Mouse (Mus musculus): ENCODE measurements around the gene Angptl7. TPM values are rescaled to one million over a fixed set of nuclear protein-coding genes. Genes with fewer than 3 reads are reported as not detected.

Gene Angptl7
- polyA plus RNA-seq, 1 experiment from 2014 or later = 0.41 TPM

DNA sequence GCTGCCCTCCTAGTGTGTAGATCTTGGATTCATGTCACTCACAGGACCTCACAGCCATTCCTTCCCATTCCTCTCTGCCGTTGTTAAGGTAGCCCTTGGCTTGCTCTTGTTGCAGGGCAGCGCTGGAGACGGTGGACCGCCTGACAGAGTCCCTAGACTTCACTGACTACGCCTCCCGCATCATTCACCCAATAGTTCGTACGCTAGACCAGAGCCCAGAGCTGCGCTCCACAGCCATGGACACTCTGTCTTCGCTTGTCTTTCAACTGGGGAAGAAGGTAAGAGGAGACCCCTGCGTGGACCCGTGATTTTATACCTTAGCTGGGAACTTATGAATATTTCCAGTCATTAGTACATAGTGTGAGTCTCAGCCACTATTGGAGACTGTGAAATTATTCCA lies 15.7 kb downstream of the Angptl7 start:
- Histone ChIP-seq H3K4me1 (ENCODE audit: control insufficient read depth, insufficient read depth, low read length) (no peaks in the 10 kb centered on the region), H3K9ac (replicated peaks; ENCODE audit: low read length) (no peak overlapping the region), H3K9me3 (ENCODE audit: control insufficient read depth, low read length) (no peaks in the 10 kb centered on the region), H3K4me3 (replicated peaks; ENCODE audit: low read depth, low read length) (no peak overlapping the region), H3K27ac (replicated peaks; ENCODE audit: low read depth, low read length) (no peak overlapping the region), H3K27me3 (ENCODE audit: control insufficient read depth, insufficient read depth, low read length) (no peaks in the 10 kb centered on the region), H3K4me2 (ENCODE audit: low read length) (no peak overlapping the region), H3K36me3 (ENCODE audit: control insufficient read depth, insufficient read depth, low read length) (peaks cover 97% of the 10 kb centered on the region)
- no peak for ATAC-seq (ENCODE audit: low FRiP score, low TSS enrichment)
- no peak for DNase-seq
- 94% methylated on average over 12 of the region's 12 CpGs for WGBS

DNA sequence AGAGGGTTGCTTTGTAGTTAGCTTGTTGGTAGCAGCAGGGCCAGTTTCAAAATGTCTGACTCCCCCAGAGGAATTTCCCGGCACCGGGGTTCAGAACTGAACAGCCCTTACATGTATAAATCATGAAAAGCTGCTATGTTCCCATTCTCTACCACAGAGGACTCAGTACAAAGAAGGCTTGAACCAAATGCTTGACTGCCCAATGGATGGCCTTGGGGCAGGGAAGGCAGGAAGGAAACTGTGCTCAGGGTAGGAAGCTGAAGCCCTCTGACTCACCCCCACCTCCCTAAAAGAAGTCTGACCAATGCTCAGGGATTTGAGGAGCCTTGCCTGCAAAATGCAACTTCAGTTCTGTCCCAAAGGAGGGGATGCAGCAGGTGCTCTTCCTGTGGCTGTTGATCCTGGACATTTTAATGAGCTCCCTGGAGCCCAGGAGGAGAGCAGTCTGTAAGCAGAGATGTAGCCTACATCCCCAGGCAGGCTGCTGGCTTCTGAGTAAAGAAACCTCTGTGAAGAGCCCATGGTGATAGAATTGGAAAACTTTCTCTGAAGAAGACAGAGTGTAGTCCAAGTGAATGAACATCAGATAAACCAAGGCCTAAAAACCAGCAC lies 18.6 kb downstream of the Angptl7 start:
- H3K27me3 ChIP-seq (ENCODE audit: control insufficient read depth, insufficient read depth, low read length) = no peaks in the 10 kb centered on the region
- ATAC-seq (ENCODE audit: low FRiP score, low TSS enrichment) (no peak), DNase-seq (peak; percentile 63)
- no peak overlapping the region for H3K27ac ChIP-seq (replicated peaks; ENCODE audit: low read depth, low read length)
- WGBS = 56% methylated on average over 2 of the region's 2 CpGs
- no peak overlapping the region for H3K4me3 ChIP-seq (replicated peaks; ENCODE audit: low read depth, low read length)
- H3K4me1 ChIP-seq (ENCODE audit: control insufficient read depth, insufficient read depth, low read length) = no peaks in the 10 kb centered on the region
- H3K9me3 ChIP-seq (ENCODE audit: control insufficient read depth, low read length) = no peaks in the 10 kb centered on the region
- no peak overlapping the region for H3K4me2 ChIP-seq (ENCODE audit: low read length)
- H3K36me3 ChIP-seq (ENCODE audit: control insufficient read depth, insufficient read depth, low read length) = peaks cover 96% of the 10 kb centered on the region
- no peak overlapping the region for H3K9ac ChIP-seq (replicated peaks; ENCODE audit: low read length)

DNA sequence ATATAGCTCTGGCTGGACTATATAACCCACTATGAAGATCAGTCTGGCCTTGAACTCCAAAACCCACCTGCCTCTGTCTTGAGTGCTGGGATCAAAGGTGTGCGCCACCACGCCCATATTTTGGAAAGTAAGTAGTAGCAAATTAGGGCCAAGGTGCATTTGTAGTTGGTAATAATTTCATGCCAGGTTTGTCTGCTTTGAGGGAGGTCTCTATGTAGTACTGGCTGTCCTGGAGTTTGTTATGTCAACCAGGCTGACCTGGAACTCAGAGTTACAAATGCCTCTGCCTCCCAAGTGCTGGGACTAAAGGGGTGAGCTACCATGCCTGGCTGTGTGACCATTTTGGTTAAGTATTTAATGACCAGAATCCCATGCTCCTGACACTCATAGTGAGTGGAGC lies 20.0 kb downstream of the Angptl7 start:
- H3K4me3 ChIP-seq (replicated peaks; ENCODE audit: low read depth, low read length) = no peak overlapping the region
- no peak for ATAC-seq (ENCODE audit: low FRiP score, low TSS enrichment)
- no peak overlapping the region for H3K4me2 ChIP-seq (ENCODE audit: low read length)
- H3K27me3 ChIP-seq (ENCODE audit: control insufficient read depth, insufficient read depth, low read length) = no peaks in the 10 kb centered on the region
- H3K27ac ChIP-seq (replicated peaks; ENCODE audit: low read depth, low read length) = no peak overlapping the region
- H3K9me3 ChIP-seq (ENCODE audit: control insufficient read depth, low read length) = no peaks in the 10 kb centered on the region
- no peak for DNase-seq
- 96% methylated on average over 2 of the region's 2 CpGs for WGBS
- H3K4me1 ChIP-seq (ENCODE audit: control insufficient read depth, insufficient read depth, low read length) = no peaks in the 10 kb centered on the region
- H3K9ac ChIP-seq (replicated peaks; ENCODE audit: low read length) = no peak overlapping the region
- H3K36me3 ChIP-seq (ENCODE audit: control insufficient read depth, insufficient read depth, low read length) = peaks cover 96% of the 10 kb centered on the region

DNA sequence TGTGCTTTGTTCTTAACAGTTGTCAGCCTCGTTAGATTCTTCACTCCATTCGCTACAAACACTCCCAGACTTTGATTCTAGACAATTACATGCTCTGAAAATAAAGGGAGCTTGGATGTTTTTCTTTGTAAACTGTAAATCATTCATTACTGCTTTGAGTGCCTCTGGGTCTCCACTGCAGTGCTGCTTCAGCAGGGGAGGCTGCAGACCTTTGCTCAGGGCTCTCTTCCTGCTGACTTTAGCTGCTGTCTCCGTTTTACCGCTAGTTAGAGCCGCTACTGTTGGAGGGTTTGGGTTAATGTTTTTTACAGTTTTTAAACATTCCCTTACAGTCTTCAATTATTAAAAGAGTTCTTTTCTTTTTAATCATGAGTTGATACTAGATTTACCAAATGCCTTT lies 26.8 kb downstream of the Angptl7 start:
- WGBS = 91% methylated on average over 5 of the region's 5 CpGs
- no peak overlapping the region for H3K27ac ChIP-seq (replicated peaks; ENCODE audit: low read depth, low read length)
- DNase-seq = no peak

DNA sequence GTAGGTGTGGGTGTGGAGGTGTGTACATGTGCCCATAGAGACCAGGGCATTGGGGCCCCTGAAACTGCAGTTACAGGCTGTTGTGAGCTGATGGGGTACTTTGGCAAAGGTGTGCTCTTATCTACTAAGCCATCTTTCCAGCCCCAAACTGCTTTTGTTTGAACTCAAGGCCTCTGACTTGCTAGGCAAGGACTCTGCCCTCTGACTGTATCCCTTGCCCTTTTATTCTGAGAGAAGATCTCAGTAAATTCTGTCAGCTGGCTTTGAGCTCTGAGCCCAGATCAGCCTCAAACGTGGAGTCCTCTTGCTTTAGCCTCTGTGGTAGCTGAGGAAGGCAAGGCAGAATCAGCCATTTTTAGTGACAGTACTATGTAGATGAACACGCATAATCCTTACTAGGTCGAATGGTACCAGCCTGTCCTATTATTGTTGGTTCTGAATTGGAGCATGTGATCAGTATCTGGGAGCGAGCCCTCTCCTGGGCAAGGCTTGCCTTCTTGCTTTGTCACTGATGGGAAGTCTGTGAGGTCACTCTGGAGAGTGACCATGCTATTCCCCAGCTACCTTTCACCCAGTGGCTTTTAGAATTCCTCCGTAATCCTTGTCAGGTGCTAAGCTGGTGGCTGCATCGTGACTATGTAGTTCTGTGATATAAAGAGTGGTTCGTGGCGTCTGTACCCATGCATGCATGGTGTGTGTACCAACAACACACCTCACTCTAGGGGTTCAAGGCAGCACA lies 27.7 kb downstream of the Angptl7 start:
- 94% methylated on average over 8 of the region's 8 CpGs for WGBS
- Histone ChIP-seq H3K36me3 (ENCODE audit: control insufficient read depth, insufficient read depth, low read length) (peaks cover 98% of the 10 kb centered on the region), H3K9ac (replicated peaks; ENCODE audit: low read length) (no peak overlapping the region), H3K4me3 (replicated peaks; ENCODE audit: low read depth, low read length) (no peak overlapping the region), H3K4me1 (ENCODE audit: control insufficient read depth, insufficient read depth, low read length) (no peaks in the 10 kb centered on the region), H3K27me3 (ENCODE audit: control insufficient read depth, insufficient read depth, low read length) (no peaks in the 10 kb centered on the region), H3K4me2 (ENCODE audit: low read length) (no peak overlapping the region), H3K27ac (replicated peaks; ENCODE audit: low read depth, low read length) (no peak overlapping the region), H3K9me3 (ENCODE audit: control insufficient read depth, low read length) (no peaks in the 10 kb centered on the region)
- ATAC-seq (ENCODE audit: low FRiP score, low TSS enrichment) = no peak
- DNase-seq = no peak

More for the DNA sequence above, 26.8 kb downstream of the Angptl7 start:
- Histone ChIP-seq H3K4me3 (replicated peaks; ENCODE audit: low read depth, low read length) (no peak overlapping the region), H3K9me3 (ENCODE audit: control insufficient read depth, low read length) (no peaks in the 10 kb centered on the region), H3K4me1 (ENCODE audit: control insufficient read depth, insufficient read depth, low read length) (no peaks in the 10 kb centered on the region), H3K4me2 (ENCODE audit: low read length) (no peak overlapping the region), H3K9ac (replicated peaks; ENCODE audit: low read length) (no peak overlapping the region), H3K36me3 (ENCODE audit: control insufficient read depth, insufficient read depth, low read length) (peaks cover 97% of the 10 kb centered on the region), H3K27me3 (ENCODE audit: control insufficient read depth, insufficient read depth, low read length) (no peaks in the 10 kb centered on the region)
- ATAC-seq (ENCODE audit: low FRiP score, low TSS enrichment) = no peak

DNA sequence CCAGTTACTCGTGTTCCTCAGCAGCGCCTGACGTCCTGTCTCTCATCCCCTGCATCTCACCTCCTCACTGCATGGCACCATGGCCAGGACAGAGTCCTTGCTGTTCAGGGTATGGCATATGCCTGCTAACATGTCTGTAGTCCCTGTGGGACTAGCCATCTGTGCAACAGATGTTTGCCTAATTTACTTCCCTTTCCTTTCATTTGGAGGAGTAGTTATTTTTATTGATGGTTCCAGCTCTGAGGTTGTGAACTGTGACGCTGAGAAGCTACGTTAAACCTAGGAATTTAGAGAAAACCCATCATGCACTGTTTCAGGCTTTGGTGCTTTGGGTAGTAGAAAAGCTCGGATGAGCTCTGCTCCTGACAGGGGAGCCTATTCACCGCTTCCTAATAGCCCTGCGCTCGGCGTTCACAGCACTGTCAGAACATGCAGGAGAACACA lies 28.9 kb downstream of the Angptl7 start:
- no peak overlapping the region for H3K4me2 ChIP-seq (ENCODE audit: low read length)
- H3K9ac ChIP-seq (replicated peaks; ENCODE audit: low read length) = no peak overlapping the region
- H3K4me3 ChIP-seq (replicated peaks; ENCODE audit: low read depth, low read length) = no peak overlapping the region
- H3K27ac ChIP-seq (replicated peaks; ENCODE audit: low read depth, low read length) = no peak overlapping the region
- H3K9me3 ChIP-seq (ENCODE audit: control insufficient read depth, low read length) = no peaks in the 10 kb centered on the region
- ATAC-seq (ENCODE audit: low FRiP score, low TSS enrichment) (no peak), DNase-seq (no peak)
- 77% methylated on average over 10 of the region's 10 CpGs for WGBS
- H3K36me3 ChIP-seq (ENCODE audit: control insufficient read depth, insufficient read depth, low read length) = peaks cover 98% of the 10 kb centered on the region
- H3K4me1 ChIP-seq (ENCODE audit: control insufficient read depth, insufficient read depth, low read length) = no peaks in the 10 kb centered on the region
- H3K27me3 ChIP-seq (ENCODE audit: control insufficient read depth, insufficient read depth, low read length) = no peaks in the 10 kb centered on the region

DNA sequence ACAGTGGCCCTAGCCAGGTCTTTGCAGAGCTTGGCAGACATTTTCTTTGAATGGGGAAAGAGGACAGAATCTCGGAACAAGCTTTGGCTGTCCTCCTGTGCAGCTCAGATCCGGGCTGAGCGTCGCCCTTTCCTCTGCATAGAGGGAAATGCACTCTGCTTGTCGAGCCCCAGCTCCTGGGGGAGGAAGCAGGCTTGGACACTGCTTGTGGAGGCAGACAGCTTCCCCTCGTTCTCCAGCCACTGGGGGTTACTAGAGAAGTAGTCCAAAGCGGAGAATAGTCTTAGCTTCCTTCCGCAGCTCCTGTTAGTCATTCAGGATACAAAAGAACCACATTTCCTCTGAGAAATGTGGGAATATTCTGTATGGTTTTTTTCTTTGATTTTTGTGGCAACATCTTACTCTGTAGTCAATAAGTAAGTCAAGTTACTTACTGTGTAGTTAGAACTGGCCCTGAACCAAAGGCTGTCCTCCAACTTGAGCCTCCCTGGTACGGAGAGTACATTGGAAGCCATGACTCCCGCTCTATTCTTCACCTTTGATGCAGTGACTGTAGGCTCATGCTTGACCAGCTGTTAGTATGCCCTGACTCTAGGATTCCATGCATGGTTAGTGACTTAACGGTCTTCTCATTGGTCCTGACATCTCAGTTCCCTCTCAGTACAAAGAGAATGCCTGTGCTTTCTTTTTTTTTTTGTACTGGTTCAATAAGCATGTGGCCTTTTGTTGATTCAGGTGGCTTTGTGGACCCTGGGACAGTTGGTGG lies 30.6 kb downstream of the Angptl7 start:
- Histone ChIP-seq H3K36me3 (ENCODE audit: control insufficient read depth, insufficient read depth, low read length) (peaks cover 98% of the 10 kb centered on the region), H3K9me3 (ENCODE audit: control insufficient read depth, low read length) (no peaks in the 10 kb centered on the region), H3K4me1 (ENCODE audit: control insufficient read depth, insufficient read depth, low read length) (no peaks in the 10 kb centered on the region), H3K27ac (replicated peaks; ENCODE audit: low read depth, low read length) (no peak overlapping the region), H3K27me3 (ENCODE audit: control insufficient read depth, insufficient read depth, low read length) (no peaks in the 10 kb centered on the region), H3K9ac (replicated peaks; ENCODE audit: low read length) (no peak overlapping the region), H3K4me3 (replicated peaks; ENCODE audit: low read depth, low read length) (no peak overlapping the region), H3K4me2 (ENCODE audit: low read length) (no peak overlapping the region)
- WGBS = 95% methylated on average over 11 of the region's 11 CpGs
- no peak for ATAC-seq (ENCODE audit: low FRiP score, low TSS enrichment)
- no peak for DNase-seq

DNA sequence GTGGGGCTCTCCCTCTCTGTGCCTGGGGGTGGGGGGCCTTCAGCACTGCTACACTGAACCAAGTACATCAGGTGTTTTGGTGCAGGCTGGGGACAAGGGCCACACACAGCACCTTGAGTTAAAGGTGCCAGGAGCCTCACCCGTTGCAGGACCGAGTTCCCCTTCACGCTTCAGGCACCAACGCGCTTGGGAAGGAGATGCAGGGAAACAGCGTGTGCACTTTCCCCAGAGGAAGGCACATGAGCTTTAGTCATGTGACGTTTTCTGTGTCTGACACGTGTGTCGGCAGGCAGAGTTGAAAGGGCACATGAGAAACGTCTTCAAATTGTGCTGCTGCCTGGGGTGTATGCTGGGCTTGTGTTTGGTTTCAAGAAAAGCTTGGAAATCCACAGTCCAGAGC lies 31.9 kb downstream of the Angptl7 start:
- Histone ChIP-seq H3K4me1 (ENCODE audit: control insufficient read depth, insufficient read depth, low read length) (no peaks in the 10 kb centered on the region), H3K9me3 (ENCODE audit: control insufficient read depth, low read length) (no peaks in the 10 kb centered on the region), H3K4me3 (replicated peaks; ENCODE audit: low read depth, low read length) (no peak overlapping the region), H3K27ac (replicated peaks; ENCODE audit: low read depth, low read length) (no peak overlapping the region), H3K36me3 (ENCODE audit: control insufficient read depth, insufficient read depth, low read length) (peaks cover 100% of the 10 kb centered on the region), H3K4me2 (ENCODE audit: low read length) (no peak overlapping the region), H3K9ac (replicated peaks; ENCODE audit: low read length) (no peak overlapping the region), H3K27me3 (ENCODE audit: control insufficient read depth, insufficient read depth, low read length) (no peaks in the 10 kb centered on the region)
- WGBS = 93% methylated on average over 10 of the region's 10 CpGs
- ATAC-seq (ENCODE audit: low FRiP score, low TSS enrichment) (no peak), DNase-seq (no peak)
